Mouse (Mus musculus) C2C12 (cell line): Measurements from ENCODE around the gene Dock10.

Source experiments
- CEBPB ChIP-seq: IDR thresholded peaks from one replicate; pipeline ENCODE4 v1.6.1; 2011; ENCODE audit warnings: low read depth, mild to moderate bottlenecking, control low read depth, moderate library complexity
- CTCF ChIP-seq: IDR thresholded peaks from one replicate; pipeline ENCODE4 v1.5.1; 2011; ENCODE audit not compliant: control insufficient read depth, insufficient read depth, insufficient read length
- MAX ChIP-seq: IDR thresholded peaks from one replicate; pipeline ENCODE4 v1.6.1; 2011; ENCODE audit warnings: mild to moderate bottlenecking, control low read depth
- MYOG ChIP-seq: IDR thresholded peaks from one replicate; pipeline ENCODE4 v1.6.1; 2011; ENCODE audit not compliant: control insufficient read depth, insufficient read length; ENCODE audit errors: extremely low read depth
- USF1 ChIP-seq: IDR thresholded peaks from one replicate; pipeline ENCODE4 v1.6.1; 2011; ENCODE audit warnings: low read depth, mild to moderate bottlenecking, control low read depth, moderate library complexity

DNA sequence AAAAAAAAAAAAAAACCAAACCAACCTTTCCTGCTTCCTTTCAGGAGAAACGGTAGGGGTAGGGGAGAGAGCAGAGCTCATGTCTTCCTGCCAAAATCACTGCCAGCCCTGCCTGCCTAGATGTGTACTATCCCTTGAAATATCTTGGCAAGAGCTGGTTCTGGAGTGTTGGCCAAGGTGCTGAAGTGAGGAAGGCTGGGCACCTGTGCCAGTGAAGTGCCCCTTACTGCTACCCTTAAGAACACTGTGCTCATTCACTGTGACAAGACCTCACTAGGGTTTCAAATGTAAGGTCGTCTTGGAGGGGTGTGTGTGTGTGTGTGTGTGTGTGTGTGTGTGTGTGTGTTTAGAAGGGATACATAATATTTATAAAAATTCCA, 2.3 kb downstream of the Dock10 start:
- TF ChIP-seq USF1 (no peak), CTCF (no peak), MAX (no peak), MYOG (no peak), CEBPB (no peak)
